In the genomic region with DNA sequence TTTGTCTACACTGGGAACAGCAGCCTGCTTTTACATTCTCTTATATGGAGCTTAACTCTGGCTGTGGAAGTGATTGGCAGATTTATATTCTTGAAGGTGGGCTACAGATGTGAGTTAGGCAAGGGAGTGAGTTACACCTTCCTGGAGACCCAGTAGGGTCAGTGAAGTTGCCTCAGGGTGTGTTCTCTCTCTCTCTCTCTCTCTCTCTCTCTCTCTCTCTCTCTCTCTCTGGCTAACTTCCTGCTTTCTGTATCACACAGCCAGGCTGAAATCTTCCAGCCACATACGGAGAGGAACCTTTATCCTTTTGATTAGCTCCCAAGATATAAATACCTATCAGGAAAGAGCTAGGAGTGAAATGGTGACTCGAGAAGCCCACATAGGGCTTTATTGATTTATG, we compare ENCODE assay signal across 18 mouse cellular contexts. TPM values are rescaled to one million over a fixed set of nuclear protein-coding genes. Genes with fewer than 3 reads are reported as not detected.
DNase-seq lines count a peak whose midpoint lies in the region; ATAC-seq and TF ChIP-seq lines count a peak whose summit lies in the region.
"Had no signal": no experiment of that assay in that cellular context is flagged by ENCODE, and none has a peak within 500 bp of the region (broad histone marks: within the 10 kb centered on the region; RNA-seq: fewer than 3 reads in every experiment).

No protein-coding gene starts in this region.

- TF ChIP-seq EP300 in MEL (IDR thresholded peaks at IDR 0.05; ENCODE audit: low read depth in 1 of 2, low read length in 2 of 2): no peak

- no peak for DNase-seq in heart, postnatal 4 days
- peak; percentile 20 for DNase-seq in MEL (ENCODE audit: low read depth, low spot score)
- DNase-seq in thymus, adult 2 months: no peak
- no peak for DNase-seq in lung, adult 18-20 months
- DNase-seq: cerebellum, adult 9-11 months; heart, adult 2 months; kidney, adult 11 months; retina, postnatal 1 day had no signal

- no peak for TF ChIP-seq CTCF in MEL (IDR thresholded peaks at IDR 0.05 in 2 of 3, conservative IDR thresholded peaks at IDR 0.05 in 1 of 3; ENCODE audit: control insufficient read depth in 1 of 3, insufficient read depth in 1 of 3, low read depth in 2 of 3, low read length in 3 of 3, poor library complexity in 1 of 3, severe bottlenecking in 1 of 3)
- no peak for TF ChIP-seq CTCF in embryonic fibroblast, embryonic 13.5 days (IDR thresholded peaks at IDR 0.05; ENCODE audit: borderline replicate concordance, insufficient read depth, low read length)
- no peak for TF ChIP-seq CTCF in thymus, adult 2 months (IDR thresholded peaks at IDR 0.05; ENCODE audit: borderline replicate concordance, control insufficient read depth, extremely low read depth, insufficient read depth, low read length, poor library complexity)

- 0 out of 2 replicates have a peak overlapping the region, but pooled peaks have one; percentile 14 for H3K4me2 ChIP-seq in heart, embryonic 14.5 days (ENCODE audit: low read length)
- 0 out of 2 replicates have a peak overlapping the region, but pooled peaks have one; percentile 0 for H3K4me2 ChIP-seq in limb, embryonic 13.5 days (replicated peaks)
- H3K4me2 ChIP-seq: forebrain, embryonic 15.5 days; hindbrain, embryonic 12.5 days; liver, embryonic 12.5 days; lung, embryonic 15.5 days; midbrain, embryonic 12.5 days had no signal

- ATAC-seq in heart, embryonic 14.5 days (ENCODE audit: insufficient number of reproducible peaks, insufficient read depth, low FRiP score, low read depth): no peak
- 0 out of 2 replicates have a peak, but pooled peaks have one; percentile 13 for ATAC-seq in limb, embryonic 13.5 days (ENCODE audit: low FRiP score, low read depth)
- ATAC-seq: forebrain, embryonic 15.5 days; liver, embryonic 12.5 days had no signal

- no peaks in the 10 kb centered on the region for H3K9me3 ChIP-seq in heart, embryonic 14.5 days (ENCODE audit: control insufficient read depth, low read length)
- no peaks in the 10 kb centered on the region for H3K9me3 ChIP-seq in MEL (replicated peaks; ENCODE audit: insufficient read depth, low read length)
- H3K9me3 ChIP-seq in limb, embryonic 13.5 days: no peaks in the 10 kb centered on the region
- H3K9me3 ChIP-seq: forebrain, embryonic 15.5 days; hindbrain, embryonic 12.5 days; liver, embryonic 12.5 days; lung, embryonic 15.5 days; midbrain, embryonic 12.5 days had no signal

- 0 out of 2 replicates have a peak, but pooled peaks cover 6% of the 10 kb centered on the region for H3K36me3 ChIP-seq in heart, embryonic 14.5 days (ENCODE audit: control insufficient read depth, insufficient read depth, low read length)
- no peaks in the 10 kb centered on the region; a peak in 1 of 4 replicates for H3K36me3 ChIP-seq in MEL (ENCODE audit: control insufficient read depth in 1 of 2, insufficient read depth in 2 of 2, low read length in 2 of 2)
- peaks cover 26% of the 10 kb centered on the region for H3K36me3 ChIP-seq in limb, embryonic 13.5 days
- H3K36me3 ChIP-seq in thymus, adult 2 months (ENCODE audit: control insufficient read depth, insufficient read depth, low read length): no peaks in the 10 kb centered on the region
- H3K36me3 ChIP-seq: forebrain, embryonic 15.5 days; hindbrain, embryonic 12.5 days; lung, embryonic 15.5 days had no signal

- no peaks in the 10 kb centered on the region for H3K79me2 ChIP-seq in MEL (ENCODE audit: control insufficient read depth, insufficient read depth, low read length, poor library complexity)

- H3K4me3 ChIP-seq in heart, embryonic 14.5 days (ENCODE audit: control insufficient read depth in 1 of 2, insufficient read depth in 1 of 2, low read depth in 1 of 2, low read length in 2 of 2): no peak overlapping the region
- H3K4me3 ChIP-seq in MEL (ENCODE audit: control insufficient read depth in 1 of 2, insufficient read depth in 1 of 2, low read depth in 2 of 2, low read length in 2 of 2): no peak overlapping the region
- H3K4me3 ChIP-seq in embryonic fibroblast, embryonic 13.5 days (ENCODE audit: insufficient read depth, low read length): no peak overlapping the region
- no peak overlapping the region for H3K4me3 ChIP-seq in limb, embryonic 13.5 days
- no peak overlapping the region for H3K4me3 ChIP-seq in thymus, adult 2 months (ENCODE audit: control insufficient read depth, insufficient read depth, low read length)
- H3K4me3 ChIP-seq: erythroblast, embryonic 14.5 days; forebrain, embryonic 15.5 days; heart, adult 2 months; hindbrain, embryonic 12.5 days; liver, embryonic 12.5 days; lung, embryonic 15.5 days; midbrain, embryonic 12.5 days had no signal

- H3K4me1 ChIP-seq in heart, embryonic 14.5 days (ENCODE audit: control insufficient read depth in 2 of 2, insufficient read depth in 2 of 2, low read length in 2 of 2): peaks cover 16 to 42% of the 10 kb centered on the region in 2 experiments
- peaks cover 0 to 9% of the 10 kb centered on the region in 2 experiments; a peak in 2 of 4 replicates for H3K4me1 ChIP-seq in MEL (ENCODE audit: control insufficient read depth in 1 of 2, insufficient read depth in 2 of 2, low read length in 2 of 2)
- peaks cover 17% of the 10 kb centered on the region for H3K4me1 ChIP-seq in embryonic fibroblast, embryonic 13.5 days (ENCODE audit: control insufficient read depth, insufficient read depth, low read length)
- H3K4me1 ChIP-seq in limb, embryonic 13.5 days: peaks cover 72% of the 10 kb centered on the region
- peaks cover 14% of the 10 kb centered on the region for H3K4me1 ChIP-seq in thymus, adult 2 months (replicated peaks; ENCODE audit: control insufficient read depth, insufficient read depth, low read length)
- H3K4me1 ChIP-seq: liver, embryonic 12.5 days had no signal

- no peak for TF ChIP-seq RAD21 in MEL (IDR thresholded peaks at IDR 0.05; ENCODE audit: low read depth, low read length)

- WGBS in heart, embryonic 14.5 days: 18% methylated on average over 2 of the region's 2 CpGs
- 15% methylated on average over 2 of the region's 2 CpGs for WGBS in limb, embryonic 13.5 days
- WGBS in thymus, adult 2 months: 53% methylated on average over 2 of the region's 2 CpGs

- peak overlapping the region in 1 of 2 experiments; percentile 16; a peak in 1 of 4 replicates for H3K27ac ChIP-seq in heart, embryonic 14.5 days (replicated peaks in 1 of 2; ENCODE audit: control insufficient read depth in 1 of 2, insufficient read depth in 1 of 2, low read depth in 2 of 2, low read length in 2 of 2)
- no peak overlapping the region for H3K27ac ChIP-seq in MEL (ENCODE audit: control insufficient read depth, low read depth, low read length)
- peak overlapping the region; percentile 72 for H3K27ac ChIP-seq in embryonic fibroblast, embryonic 13.5 days (ENCODE audit: insufficient read depth, low read length)
- H3K27ac ChIP-seq in limb, embryonic 13.5 days: no peak overlapping the region; the same call in 1 of the 2 replicates
- H3K27ac ChIP-seq in thymus, adult 2 months (ENCODE audit: control insufficient read depth, insufficient read depth, low read length): no peak overlapping the region
- H3K27ac ChIP-seq: forebrain, embryonic 15.5 days; heart, adult 2 months; hindbrain, embryonic 12.5 days; liver, embryonic 12.5 days; lung, embryonic 15.5 days; macrophage; midbrain, embryonic 12.5 days had no signal

- no peaks in the 10 kb centered on the region for H3K27me3 ChIP-seq in heart, embryonic 14.5 days (ENCODE audit: control insufficient read depth, insufficient read depth, low read length)
- peaks cover 0 to 5% of the 10 kb centered on the region in 2 experiments; a peak in 3 of 4 replicates for H3K27me3 ChIP-seq in MEL (ENCODE audit: control insufficient read depth in 1 of 2, insufficient read depth in 2 of 2, low read length in 2 of 2)
- no peaks in the 10 kb centered on the region for H3K27me3 ChIP-seq in limb, embryonic 13.5 days
- no peaks in the 10 kb centered on the region for H3K27me3 ChIP-seq in thymus, adult 2 months (ENCODE audit: control insufficient read depth, insufficient read depth, low read length)
- H3K27me3 ChIP-seq: forebrain, embryonic 15.5 days; hindbrain, embryonic 12.5 days; lung, embryonic 15.5 days; midbrain, embryonic 12.5 days had no signal

- TF ChIP-seq POLR2A in MEL (IDR thresholded peaks at IDR 0.05; ENCODE audit: control insufficient read depth in 1 of 2, insufficient read depth in 1 of 2, low read depth in 1 of 2, low read length in 2 of 2, poor library complexity in 1 of 2): no peak
- no peak for TF ChIP-seq POLR2A in embryonic fibroblast, embryonic 13.5 days (IDR thresholded peaks at IDR 0.05; ENCODE audit: low read depth, low read length)
- TF ChIP-seq POLR2A in thymus, adult 2 months (IDR thresholded peaks at IDR 0.05; ENCODE audit: control insufficient read depth, extremely low read depth, insufficient read depth, low read length, poor library complexity): no peak

- no peak overlapping the region; the same call in 1 of the 2 replicates for H3K9ac ChIP-seq in heart, embryonic 14.5 days (ENCODE audit: low read length)
- no peak overlapping the region for H3K9ac ChIP-seq in MEL (ENCODE audit: control insufficient read depth, low read depth, low read length, poor library complexity, severe bottlenecking)
- no peak overlapping the region for H3K9ac ChIP-seq in limb, embryonic 13.5 days
- H3K9ac ChIP-seq: forebrain, embryonic 15.5 days; hindbrain, embryonic 12.5 days; liver, embryonic 12.5 days; lung, embryonic 15.5 days; midbrain, embryonic 12.5 days had no signal

TF ChIP-seq in MEL, 35 proteins besides CTCF, POLR2A, EP300 and RAD21:
- no peak for TF ChIP-seq SIN3A (IDR thresholded peaks at IDR 0.05; ENCODE audit: low read length)
- peak; percentile 38; the same call in 1 of the 2 replicates for TF ChIP-seq GATA1 (IDR thresholded peaks at IDR 0.05; ENCODE audit: low read depth, low read length)
- TF ChIP-seq JUND (IDR thresholded peaks at IDR 0.05; ENCODE audit: low read depth, low read length): peak; percentile 98
- no peak for TF ChIP-seq E2F4 (IDR thresholded peaks at IDR 0.05; ENCODE audit: borderline replicate concordance, low read depth, low read length)
TF ChIP-seq in MEL: peak in this region for 2.

RNA-seq across cellular contexts. Expression of gene Tcf7l2, which starts 26.0 kb away (rescaled TPM):
- polyA plus RNA-seq in heart, embryonic 14.5 days (2014; fragmentation: Nextera tagmentation; extraction: Ambion mirVana): 56.7 and 58.0 TPM in 2 replicates
- total RNA-seq in heart, postnatal 4 days (2021): 10 to 100 TPM; 24.6 to 28.6 TPM
- total RNA-seq in MEL (2012; rRNA removed): 0.65 and 1.7 TPM in 2 replicates
- polyA plus RNA-seq in MEL (2012; ENCODE audit: insufficient read depth in 1 of 2, insufficient read length in 2 of 2, low read depth in 1 of 2, low replicate concordance in 2 of 2, missing spikeins in 1 of 2): 10 to 100 TPM in 1 of 2 experiments, not detected in 1; 12.8 TPM
- 29.8 and 41.1 TPM in 2 replicates for polyA plus RNA-seq in embryonic fibroblast, embryonic 13.5 days (2011; ENCODE audit: insufficient read length, low read depth, missing spikeins)
- 180 and 190 TPM in 2 replicates for polyA plus RNA-seq in limb, embryonic 13.5 days (2015; fragmentation: Nextera tagmentation; extraction: Ambion mirVana)
- 7.6 and 10.2 TPM in 2 replicates for polyA plus RNA-seq in thymus, adult 2 months (2012; rRNA removed)
